Mouse (Mus musculus) stomach, postnatal 0 days (tissue): Measurements from ENCODE around the gene Spg11. TPM values are rescaled to one million over a fixed set of nuclear protein-coding genes. Genes with fewer than 3 reads are reported as not detected.

Source experiments
- ATAC-seq: fragments of 200-750 bp; cut with Nextera tagmentation; 2 replicates; pipeline ENCODE4 v1.8.0; 2017; ENCODE audit not compliant: low FRiP score, low TSS enrichment
- DNase-seq: peaks from one replicate; pipeline ENCODE4 v3.0.0-alpha.2; 2016; ENCODE audit warnings: low spot score
- H3K27ac ChIP-seq: fragments of 300-500 bp; sonication (generic); replicated peaks from 2 replicates; pipeline ENCODE4 v1.5.1; 2014; ENCODE audit warnings: mild to moderate bottlenecking, control low read depth
- H3K27me3 ChIP-seq: fragments of 300-500 bp; sonication (generic); 2 replicates; pipeline ENCODE4 v1.6.1; 2014; ENCODE audit warnings: low read length; ENCODE audit not compliant: control insufficient read depth, insufficient read depth
- H3K36me3 ChIP-seq: fragments of 300-500 bp; sonication (generic); 2 replicates; pipeline ENCODE4 v1.6.1; 2014; ENCODE audit warnings: low read length, mixed read lengths; ENCODE audit not compliant: control insufficient read depth, insufficient read depth
- H3K4me1 ChIP-seq: fragments of 300-500 bp; sonication (generic); replicated peaks from 2 replicates; pipeline ENCODE4 v1.6.1; 2014; ENCODE audit warnings: antibody characterized with exemption; ENCODE audit not compliant: control insufficient read depth, insufficient read depth
- H3K4me2 ChIP-seq: fragments of 300-500 bp; sonication (generic); replicated peaks from 2 replicates; pipeline ENCODE4 v1.6.1; 2014; ENCODE audit warnings: low read depth, mild to moderate bottlenecking, control low read depth, moderate library complexity
- H3K4me3 ChIP-seq: fragments of 300-500 bp; sonication (generic); 2 replicates; pipeline ENCODE4 v1.5.1; 2014; ENCODE audit warnings: low read depth, low read length, control low read depth
- H3K9ac ChIP-seq: fragments of 300-500 bp; sonication (generic); 2 replicates; pipeline ENCODE4 v1.6.1; 2014; ENCODE audit warnings: mild to moderate bottlenecking, low read length, control low read depth, mixed read lengths
- H3K9me3 ChIP-seq: fragments of 300-500 bp; sonication (generic); 2 replicates; pipeline ENCODE4 v1.6.1; 2016; ENCODE audit warnings: low read length; ENCODE audit not compliant: control insufficient read depth
- CTCF ChIP-seq: IDR thresholded peaks from 2 replicates; pipeline ENCODE4 v1.5.1; 2016; ENCODE audit warnings: antibody characterized with exemption, low read depth, mild to moderate bottlenecking, moderate library complexity
- EP300 ChIP-seq: optimal IDR thresholded peaks from 2 replicates; pipeline ENCODE3; 2016; ENCODE audit warnings: antibody characterized with exemption
- WGBS: fragments of 180-500 bp; shearing (Covaris S2); extraction: QIAGEN DNeasy Blood & Tissue Kit; methylation state at CpG from one replicate; pipeline ENCODE4 v1.1.7; 2014; 5-methylcytosine and 5-hydroxymethylcytosine counted together
- microRNA-seq: library from miRNA; unstranded; fragments of <30 nt; microRNA quantifications from one replicate; pipeline ENCODE4, GENCODE M21; 2016
- polyA plus RNA-seq: library from polyadenylated mRNA; unstranded; fragments of >200 nt; fragmentation: Nextera tagmentation; extraction: Ambion mirVana; gene quantifications from 2 replicates; pipeline ENCODE4 v1.2.1, GENCODE M21; 2015

Gene Spg11
- polyA plus RNA-seq, 1 experiment from 2014 or later, result 3.2 TPM

- H3K4me3 ChIP-seq, result no peak overlapping the region
- no peaks in the 10 kb centered on the region for H3K27me3 ChIP-seq
- TF ChIP-seq EP300 (no peak), CTCF (no peak)
- DNase-seq (no peak), ATAC-seq (no peak)
- no peak overlapping the region for H3K9ac ChIP-seq
- H3K36me3 ChIP-seq, result 0 out of 2 replicates have a peak, but pooled peaks cover 2% of the 10 kb centered on the region
- no peaks in the 10 kb centered on the region for H3K4me1 ChIP-seq
- no peak overlapping the region for H3K4me2 ChIP-seq
- WGBS, result 75% methylated on average over 7 of the region's 7 CpGs
- no peak overlapping the region for H3K27ac ChIP-seq
- H3K9me3 ChIP-seq, result no peaks in the 10 kb centered on the region
These were observed 106.7 kb downstream of the Spg11 start for GRCm38 (mm10) chr2:122011441-122011840.

- Histone ChIP-seq H3K27ac (no peak overlapping the region), H3K4me2 (no peak overlapping the region), H3K9me3 (no peaks in the 10 kb centered on the region), H3K4me3 (no peak overlapping the region), H3K27me3 (no peaks in the 10 kb centered on the region), H3K36me3 (0 out of 2 replicates have a peak, but pooled peaks cover 2% of the 10 kb centered on the region), H3K4me1 (no peaks in the 10 kb centered on the region), H3K9ac (no peak overlapping the region)
- 94% methylated on average over 3 of the region's 3 CpGs for WGBS
- TF ChIP-seq CTCF (no peak), EP300 (no peak)
- no peak for DNase-seq
- ATAC-seq, result no peak
These were observed 109.4 kb downstream of the Spg11 start for GRCm38 (mm10) chr2:122008832-122009231.

Small RNA genes within 50 kb of the gene (microRNA-seq; reads per million reads assigned to microRNA genes)
- not detected for gene Gm47314

Other genes with a start within 250 kb of the Spg11 start
- 17.7 and 19.0 TPM in 2 replicates for gene Ctdspl2, start 162.4 kb downstream of the Spg11 start, polyA plus RNA-seq
- 0.04 and 0.06 TPM in 2 replicates for gene Mageb3, start 162.3 kb downstream of the Spg11 start, polyA plus RNA-seq
- 8.6 and 9.5 TPM in 2 replicates for gene Eif3j1, start 89.8 kb downstream of the Spg11 start, polyA plus RNA-seq
- 445 and 475 TPM in 2 replicates for gene B2m, start 29.3 kb upstream of the Spg11 start, polyA plus RNA-seq
- 0.05 TPM in 1 of 2 replicates, not detected in the other for gene Trim69, start 42.3 kb upstream of the Spg11 start, polyA plus RNA-seq
- gene Patl2, start 67.8 kb upstream of the Spg11 start, polyA plus RNA-seq, result not detected in 2 replicates
- not detected in 2 replicates for gene Terb2, start 67.9 kb upstream of the Spg11 start, polyA plus RNA-seq
- 49.7 and 51.2 TPM in 2 replicates for gene Sord, start 116.4 kb upstream of the Spg11 start, polyA plus RNA-seq
- gene Duox2, start 180.1 kb upstream of the Spg11 start, polyA plus RNA-seq, result 15.2 and 17.2 TPM in 2 replicates
- gene Duoxa2, start 180.5 kb upstream of the Spg11 start, polyA plus RNA-seq, result 98.8 and 101 TPM in 2 replicates
- 17.3 and 19.4 TPM in 2 replicates for gene Duoxa1, start 195.3 kb upstream of the Spg11 start, polyA plus RNA-seq
- gene Duox1, start 197.3 kb upstream of the Spg11 start, polyA plus RNA-seq, result 3.5 and 4.3 TPM in 2 replicates